Mouse (Mus musculus): ENCODE measurements around the gene Pidd1. TPM values are rescaled to one million over a fixed set of nuclear protein-coding genes. Genes with fewer than 3 reads are reported as not detected.

The Pidd1 gene
- total and polyA plus RNA-seq, 3 experiments, result 5.8 to 24.9 (median 7.8) TPM

DNA sequence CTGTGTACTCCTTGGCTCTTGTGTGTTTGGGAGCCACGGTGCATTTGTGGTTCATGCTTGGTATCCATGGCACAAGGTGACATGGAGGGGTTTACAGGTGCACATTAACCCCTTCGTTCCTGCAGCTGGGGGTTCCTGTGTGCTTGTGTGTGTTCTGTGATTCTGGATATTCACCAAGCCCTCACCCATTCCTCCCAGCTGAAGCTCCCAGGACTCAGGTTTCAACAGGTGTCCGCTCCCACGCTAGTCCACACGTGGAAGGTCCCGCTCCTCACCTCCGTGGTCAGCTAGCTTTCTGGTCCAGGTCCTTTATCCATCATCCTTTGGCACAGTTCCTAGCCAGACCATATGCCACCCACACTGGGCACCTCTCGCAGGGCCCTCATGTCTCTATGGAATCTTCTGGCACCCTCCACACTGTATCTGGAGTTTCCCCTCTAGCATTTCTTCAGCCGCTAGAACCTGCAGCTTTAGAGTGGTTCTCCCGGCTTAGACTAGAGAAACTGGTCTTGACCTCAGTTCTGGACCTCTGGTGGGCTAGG lies 22.9 kb upstream of the Pidd1 start:
- Histone ChIP-seq H3K4me3 (replicated peaks in 1 of 3; ENCODE audit: low read depth in 2 of 3, low read length in 2 of 3, poor library complexity in 1 of 3) (peak overlapping the region; percentile 67 to 84 (median 79)), H3K4me1 (ENCODE audit: control insufficient read depth in 1 of 2, insufficient read depth in 2 of 2) (peaks cover 26 to 51% of the 10 kb centered on the region in 2 experiments), H3K9me3 (replicated peaks; ENCODE audit: low read length) (no peaks in the 10 kb centered on the region), H3K79me2 (replicated peaks; ENCODE audit: control insufficient read depth, extremely low read depth, insufficient read depth, poor library complexity, severe bottlenecking) (no peaks in the 10 kb centered on the region), H3K36me3 (replicated peaks in 1 of 2; ENCODE audit: control insufficient read depth in 1 of 2, insufficient read depth in 1 of 2, low read length in 1 of 2) (peaks cover 19 to 28% of the 10 kb centered on the region in 2 experiments), H3K27me3 (replicated peaks) (no peaks in the 10 kb centered on the region), H3K27ac (ENCODE audit: insufficient read depth, low read depth) (peak overlapping the region; percentile 29; the same call in 1 of the 2 replicates), H3K4me2 (ENCODE audit: insufficient read depth, low read depth, poor library complexity, severe bottlenecking) (peak overlapping the region; percentile 44), H3K9ac (ENCODE audit: insufficient read depth, low read depth) (peak overlapping the region; percentile 66; the same call in 1 of the 2 replicates)
- TF ChIP-seq GABPA (IDR thresholded peaks at IDR 0.05; ENCODE audit: insufficient replicate concordance, low read depth, low read length) (no peak), UBTF (IDR thresholded peaks at IDR 0.05; ENCODE audit: low read depth, low read length) (no peak), POLR2A (IDR thresholded peaks at IDR 0.05; ENCODE audit: low read depth, low read length) (no peak), BHLHE40 (IDR thresholded peaks at IDR 0.05; ENCODE audit: low read depth, low read length) (no peak), RAD21 (IDR thresholded peaks at IDR 0.05; ENCODE audit: low read depth, low read length) (no peak), JUN (IDR thresholded peaks at IDR 0.05; ENCODE audit: insufficient read depth, low read depth, low read length) (no peak), E2F4 (IDR thresholded peaks at IDR 0.05; ENCODE audit: insufficient replicate concordance, low read depth, low read length) (no peak), NRF1 (IDR thresholded peaks at IDR 0.05; ENCODE audit: low read depth, low read length) (no peak), CHD2 (IDR thresholded peaks at IDR 0.05; ENCODE audit: low read length) (no peak), CTCF (conservative IDR thresholded peaks at IDR 0.05 in 1 of 2, IDR thresholded peaks at IDR 0.05 in 1 of 2; ENCODE audit: low read depth in 2 of 2, low read length in 2 of 2) (no peak), MAX (IDR thresholded peaks at IDR 0.05; ENCODE audit: low read length) (no peak), CHD1 (IDR thresholded peaks at IDR 0.05; ENCODE audit: low read depth, low read length) (no peak), MAZ (IDR thresholded peaks at IDR 0.05; ENCODE audit: low read depth, low read length) (no peak)
- in situ Hi-C loops (cut with MboI; ENCODE audit: low pct_ligation_motif_present, low pct_unique_long_range_greater_than_20kb, low sequenced_read_pairs), result no loop called here
- DNase-seq (ENCODE audit: extremely low read depth), result no peak
- dilution Hi-C loops (cut with MboI; ENCODE audit: extremely low pct_ligation_motif_present, extremely low pct_unique_long_range_greater_than_20kb, low sequenced_read_pairs), result no loop called here

DNA sequence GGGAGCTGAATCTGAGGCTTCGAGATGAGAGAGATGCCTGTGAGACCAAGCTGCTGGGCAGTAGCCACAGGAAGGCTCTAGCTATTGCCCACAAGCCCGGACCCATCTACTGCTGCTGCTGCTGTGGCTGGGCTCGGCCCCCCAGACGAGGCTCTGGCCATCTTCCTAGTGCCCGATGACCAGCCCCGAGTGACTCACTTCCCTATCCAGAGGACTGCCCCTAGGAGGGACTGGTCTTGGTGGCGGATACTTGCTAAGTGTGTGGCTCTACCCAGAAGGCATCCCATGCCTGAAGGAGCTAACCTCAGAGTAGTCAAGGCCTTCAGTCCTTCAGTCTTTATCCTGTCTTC lies 22.2 kb upstream of the Pidd1 start:
- H3K36me3 ChIP-seq (replicated peaks in 1 of 2; ENCODE audit: control insufficient read depth in 1 of 2, insufficient read depth in 1 of 2, low read length in 1 of 2), result peaks cover 13 to 22% of the 10 kb centered on the region in 2 experiments
- dilution Hi-C loops (cut with MboI; ENCODE audit: extremely low pct_ligation_motif_present, extremely low pct_unique_long_range_greater_than_20kb, low sequenced_read_pairs) (no loop called here), in situ Hi-C loops (cut with MboI; ENCODE audit: low pct_ligation_motif_present, low pct_unique_long_range_greater_than_20kb, low sequenced_read_pairs) (no loop called here)
- H3K4me1 ChIP-seq (ENCODE audit: control insufficient read depth in 1 of 2, insufficient read depth in 2 of 2), result peaks cover 26 to 51% of the 10 kb centered on the region in 2 experiments
- no peaks in the 10 kb centered on the region for H3K27me3 ChIP-seq (replicated peaks)
- no peak for TF ChIP-seq USF2 (conservative IDR thresholded peaks at IDR 0.05; ENCODE audit: low read depth, low read length)
- no peak for TF ChIP-seq IRF4 (IDR thresholded peaks at IDR 0.05; ENCODE audit: low read depth, low read length)
- no peak for TF ChIP-seq SMC3 (IDR thresholded peaks at IDR 0.05; ENCODE audit: low read depth, low read length)
- no peak for TF ChIP-seq RCOR1 (conservative IDR thresholded peaks at IDR 0.05; ENCODE audit: low read depth, low read length)
- TF ChIP-seq CHD2 (IDR thresholded peaks at IDR 0.05; ENCODE audit: low read length), result no peak
- no peak for TF ChIP-seq MXI1 (IDR thresholded peaks at IDR 0.05; ENCODE audit: low read depth, low read length)
- TF ChIP-seq POLR2AphosphoS2 (IDR thresholded peaks at IDR 0.05; ENCODE audit: low read depth, low read length), result no peak
- no peak for TF ChIP-seq MAX (IDR thresholded peaks at IDR 0.05; ENCODE audit: low read length)
- TF ChIP-seq MYC (IDR thresholded peaks at IDR 0.05; ENCODE audit: low read depth, low read length), result no peak
- no peak overlapping the region for H3K4me3 ChIP-seq (replicated peaks in 1 of 3; ENCODE audit: low read depth in 2 of 3, low read length in 2 of 3, poor library complexity in 1 of 3)
- H3K4me2 ChIP-seq (ENCODE audit: insufficient read depth, low read depth, poor library complexity, severe bottlenecking), result no peak overlapping the region
- DNase-seq (ENCODE audit: extremely low read depth), result no peak
- H3K9ac ChIP-seq (ENCODE audit: insufficient read depth, low read depth), result no peak overlapping the region
- H3K9me3 ChIP-seq (replicated peaks; ENCODE audit: low read length), result no peaks in the 10 kb centered on the region
- H3K27ac ChIP-seq (ENCODE audit: insufficient read depth, low read depth), result no peak overlapping the region
- no peaks in the 10 kb centered on the region for H3K79me2 ChIP-seq (replicated peaks; ENCODE audit: control insufficient read depth, extremely low read depth, insufficient read depth, poor library complexity, severe bottlenecking)

Data from CH12.LX (cell line).